Mouse (Mus musculus) bone marrow, adult 2 months (tissue): ENCODE measurements around the gene Tet1.

ENCODE experiments used
- CTCF ChIP-seq: fragments of 200-500 bp; IDR thresholded peaks from 2 replicates; pipeline ENCODE4 v1.5.1; 2011; ENCODE audit warnings: low read length, control low read depth; ENCODE audit not compliant: control insufficient read depth, insufficient read depth
- POLR2A ChIP-seq: fragments of 200-500 bp; IDR thresholded peaks from 2 replicates; pipeline ENCODE4 v1.6.1; 2011; ENCODE audit warnings: low read depth, mild to moderate bottlenecking, control low read depth, low read length, borderline replicate concordance; ENCODE audit not compliant: control insufficient read depth

- TF ChIP-seq POLR2A (no peak), CTCF (no peak)
These were observed 13.4 kb downstream of the Tet1 start for GRCm38 (mm10) chr10:62895386-62895785.
